Mouse (Mus musculus) CH12.LX (cell line): ENCODE results near the gene Gapdh. TPM values are rescaled to one million over a fixed set of nuclear protein-coding genes. Genes with fewer than 3 reads are reported as not detected.

Experiments
- DNase-seq: peaks from one replicate; pipeline ENCODE4 v3.0.0-alpha.2; 2013; ENCODE audit errors: extremely low read depth
- H3K27ac ChIP-seq: 2 replicates; pipeline ENCODE4 v1.5.1; 2012; ENCODE audit warnings: low read depth, mild to moderate bottlenecking, control low read depth, moderate library complexity; ENCODE audit not compliant: insufficient read depth
- H3K27me3 ChIP-seq: replicated peaks from 2 replicates; pipeline ENCODE3; 2012; ENCODE audit warnings: inconsistent platforms
- H3K36me3 ChIP-seq, 2 experiments: replicated peaks in 1 of 2; 2 replicates each; pipeline versions ENCODE3 to v1.6.1; 2012; ENCODE audit warnings: inconsistent platforms in 1 of 2, low read length in 1 of 2, mild to moderate bottlenecking in 1 of 2, mixed read lengths in 1 of 2, moderate library complexity in 1 of 2; ENCODE audit not compliant: control insufficient read depth in 1 of 2, insufficient read depth in 1 of 2
- H3K4me1 ChIP-seq, 2 experiments: 2 replicates each; pipeline ENCODE4 v1.6.1; 2012; ENCODE audit warnings: inconsistent platforms in 1 of 2, moderate library complexity in 1 of 2; ENCODE audit not compliant: insufficient read depth in 2 of 2, control insufficient read depth in 1 of 2
- H3K4me2 ChIP-seq: 2 replicates; pipeline ENCODE4 v1.6.1; 2012; ENCODE audit warnings: low read depth, mild to moderate bottlenecking, control low read depth; ENCODE audit not compliant: poor library complexity, insufficient read depth, severe bottlenecking
- H3K4me3 ChIP-seq, 3 experiments: fragments of 150-350 bp in 1 of 3; sonication (generic) in 1 of 3; replicated peaks in 1 of 3; 2 replicates each; pipeline versions ENCODE3 to v1.5.1; 2011 to 2012; ENCODE audit warnings: low read depth in 2 of 3, low read length in 2 of 3, mild to moderate bottlenecking in 2 of 3, moderate library complexity in 2 of 3, control low read depth in 1 of 3, improper control_type of control experiment in 1 of 3, inconsistent platforms in 1 of 3, mixed read lengths in 1 of 3; ENCODE audit not compliant: poor library complexity in 1 of 3
- H3K79me2 ChIP-seq: replicated peaks from 2 replicates; pipeline ENCODE4 v1.6.1; 2012; ENCODE audit warnings: mild to moderate bottlenecking, moderate library complexity; ENCODE audit not compliant: control insufficient read depth, poor library complexity, insufficient read depth, severe bottlenecking; ENCODE audit errors: extremely low read depth
- H3K9ac ChIP-seq: 2 replicates; pipeline ENCODE4 v1.6.1; 2012; ENCODE audit warnings: low read depth, mild to moderate bottlenecking, control low read depth, moderate library complexity; ENCODE audit not compliant: insufficient read depth
- H3K9me3 ChIP-seq: replicated peaks from 2 replicates; pipeline ENCODE3; 2012; ENCODE audit warnings: low read length, inconsistent platforms, mixed read lengths
- CHD1 ChIP-seq: IDR thresholded peaks from 2 replicates; pipeline ENCODE4 v1.6.1; 2012; ENCODE audit warnings: low read depth, low read length, improper control_type of control experiment, inconsistent platforms
- CHD2 ChIP-seq: IDR thresholded peaks from 2 replicates; pipeline ENCODE4 v1.6.1; 2011; ENCODE audit warnings: low read length, improper control_type of control experiment
- E2F4 ChIP-seq: IDR thresholded peaks from 2 replicates; pipeline ENCODE4 v1.6.1; 2011; ENCODE audit warnings: low read depth, low read length, improper control_type of control experiment; ENCODE audit not compliant: insufficient replicate concordance
- ELF1 ChIP-seq: IDR thresholded peaks from 2 replicates; pipeline ENCODE4 v1.6.1; 2014; ENCODE audit warnings: low read depth, mild to moderate bottlenecking, inconsistent platforms, low read length, improper control_type of control experiment
- EP300 ChIP-seq: IDR thresholded peaks from 2 replicates; pipeline ENCODE4 v1.6.1; 2011; ENCODE audit warnings: low read length, improper control_type of control experiment
- ETS1 ChIP-seq: conservative IDR thresholded peaks from 2 replicates; pipeline ENCODE4 v1.6.1; 2012; ENCODE audit warnings: low read depth, mild to moderate bottlenecking, inconsistent platforms, low read length, improper control_type of control experiment, moderate library complexity
- GABPA ChIP-seq: IDR thresholded peaks from 2 replicates; pipeline ENCODE4 v1.6.1; 2012; ENCODE audit warnings: low read depth, low read length, improper control_type of control experiment, inconsistent platforms; ENCODE audit not compliant: insufficient replicate concordance
- IRF4 ChIP-seq: IDR thresholded peaks from 2 replicates; pipeline ENCODE4 v1.6.1; 2014; ENCODE audit warnings: low read depth, mild to moderate bottlenecking, inconsistent platforms, low read length, improper control_type of control experiment
- JUN ChIP-seq: IDR thresholded peaks from 2 replicates; pipeline ENCODE4 v1.6.1; 2011; ENCODE audit warnings: low read depth, mild to moderate bottlenecking, low read length, improper control_type of control experiment, moderate library complexity; ENCODE audit not compliant: insufficient read depth
- JUND ChIP-seq: conservative IDR thresholded peaks from 2 replicates; pipeline ENCODE4 v1.6.1; 2011; ENCODE audit warnings: low read depth, low read length, improper control_type of control experiment
- KAT2A ChIP-seq: IDR thresholded peaks from 2 replicates; pipeline ENCODE4 v1.6.1; 2012; ENCODE audit warnings: low read length, improper control_type of control experiment, inconsistent platforms; ENCODE audit not compliant: insufficient replicate concordance
- MAFK ChIP-seq: IDR thresholded peaks from 2 replicates; pipeline ENCODE4 v1.6.1; 2011; ENCODE audit warnings: low read length, improper control_type of control experiment; ENCODE audit not compliant: insufficient replicate concordance
- MAX ChIP-seq: IDR thresholded peaks from 2 replicates; pipeline ENCODE4 v1.6.1; 2011; ENCODE audit warnings: low read length, improper control_type of control experiment
- MEF2A ChIP-seq: IDR thresholded peaks from 2 replicates; pipeline ENCODE4 v1.6.1; 2014; ENCODE audit warnings: low read depth, mild to moderate bottlenecking, inconsistent platforms, low read length, improper control_type of control experiment, borderline replicate concordance
- MXI1 ChIP-seq: IDR thresholded peaks from 2 replicates; pipeline ENCODE4 v1.6.1; 2011; ENCODE audit warnings: mild to moderate bottlenecking, low read depth, low read length, improper control_type of control experiment
- MYC ChIP-seq: IDR thresholded peaks from 2 replicates; pipeline ENCODE4 v1.6.1; 2011; ENCODE audit warnings: low read depth, mild to moderate bottlenecking, improper control_type of control experiment, low read length
- NRF1 ChIP-seq: IDR thresholded peaks from 2 replicates; pipeline ENCODE4 v1.6.1; 2014; ENCODE audit warnings: low read depth, mild to moderate bottlenecking, inconsistent platforms, low read length, improper control_type of control experiment, moderate library complexity
- PAX5 ChIP-seq: IDR thresholded peaks from 2 replicates; pipeline ENCODE4 v1.6.1; 2012; ENCODE audit warnings: low read length, inconsistent platforms, mixed read lengths
- RAD21 ChIP-seq: IDR thresholded peaks from 2 replicates; pipeline ENCODE4 v1.6.1; 2011; ENCODE audit warnings: low read depth, mild to moderate bottlenecking, low read length, improper control_type of control experiment, moderate library complexity
- SIN3A ChIP-seq: IDR thresholded peaks from 2 replicates; pipeline ENCODE4 v1.6.1; 2012; ENCODE audit warnings: low read length, improper control_type of control experiment, inconsistent platforms
- SMC3 ChIP-seq: IDR thresholded peaks from 2 replicates; pipeline ENCODE4 v1.6.1; 2011; ENCODE audit warnings: low read depth, low read length, improper control_type of control experiment
- TBP ChIP-seq: conservative IDR thresholded peaks from 2 replicates; pipeline ENCODE4 v1.6.1; 2011; ENCODE audit warnings: low read depth, low read length, improper control_type of control experiment
- UBTF ChIP-seq: IDR thresholded peaks from 2 replicates; pipeline ENCODE4 v1.6.1; 2012; ENCODE audit warnings: low read depth, mild to moderate bottlenecking, inconsistent platforms, low read length, improper control_type of control experiment, moderate library complexity
- USF1 ChIP-seq: IDR thresholded peaks from 2 replicates; pipeline ENCODE4 v1.6.1; 2014; ENCODE audit warnings: low read depth, mild to moderate bottlenecking, inconsistent platforms, low read length, improper control_type of control experiment
- ZC3H11A ChIP-seq: IDR thresholded peaks from 2 replicates; pipeline ENCODE4 v1.6.1; 2012; ENCODE audit warnings: low read depth, mild to moderate bottlenecking, inconsistent platforms, low read length, improper control_type of control experiment
- ZKSCAN1 ChIP-seq: IDR thresholded peaks from 2 replicates; pipeline ENCODE4 v1.6.1; 2012; ENCODE audit warnings: low read depth, inconsistent platforms, low read length, improper control_type of control experiment, borderline replicate concordance
- ZMIZ1 ChIP-seq: IDR thresholded peaks from 2 replicates; pipeline ENCODE4 v1.6.1; 2012; ENCODE audit warnings: low read depth, mild to moderate bottlenecking, inconsistent platforms, low read length, improper control_type of control experiment
- ZNF384 ChIP-seq: IDR thresholded peaks from 2 replicates; pipeline ENCODE4 v1.6.1; 2012; ENCODE audit warnings: low read depth, low read length, improper control_type of control experiment, inconsistent platforms
- dilution Hi-C: fragments of 300-500 bp; cut with MboI; formaldehyde crosslinking; loops from 2 replicates; pipeline ENCODE4 v1.14.3; 2020; ENCODE audit warnings: low sequenced_read_pairs; ENCODE audit not compliant: extremely low pct_unique_long_range_greater_than_20kb, extremely low pct_ligation_motif_present
- in situ Hi-C: fragments of 300-500 bp; cut with MboI; formaldehyde crosslinking; loops from 3 replicates; pipeline ENCODE4 v1.14.3; 2019; ENCODE audit warnings: low sequenced_read_pairs, low pct_ligation_motif_present, low pct_unique_long_range_greater_than_20kb, mixed read lengths
- polyA plus RNA-seq: library from polyadenylated mRNA; unstranded; fragments of >175 nt; gene quantifications from 2 replicates; pipeline ENCODE4 v1.2.1, GENCODE M21; 2012; ENCODE audit warnings: low read depth; ENCODE audit not compliant: insufficient read length
- total RNA-seq, 2 experiments: library from RNA; depleted of rRNA; stranded (reverse); fragments of 300-350 nt in 1 of 2; fragments of >200 nt in 1 of 2; gene quantifications; 2 replicates each; pipeline ENCODE4 v1.2.3; 2012 to 2014

The Gapdh gene
- total and polyA plus RNA-seq, 3 experiments, result 2,268 to 2,925 (median 2,654) TPM

DNA sequence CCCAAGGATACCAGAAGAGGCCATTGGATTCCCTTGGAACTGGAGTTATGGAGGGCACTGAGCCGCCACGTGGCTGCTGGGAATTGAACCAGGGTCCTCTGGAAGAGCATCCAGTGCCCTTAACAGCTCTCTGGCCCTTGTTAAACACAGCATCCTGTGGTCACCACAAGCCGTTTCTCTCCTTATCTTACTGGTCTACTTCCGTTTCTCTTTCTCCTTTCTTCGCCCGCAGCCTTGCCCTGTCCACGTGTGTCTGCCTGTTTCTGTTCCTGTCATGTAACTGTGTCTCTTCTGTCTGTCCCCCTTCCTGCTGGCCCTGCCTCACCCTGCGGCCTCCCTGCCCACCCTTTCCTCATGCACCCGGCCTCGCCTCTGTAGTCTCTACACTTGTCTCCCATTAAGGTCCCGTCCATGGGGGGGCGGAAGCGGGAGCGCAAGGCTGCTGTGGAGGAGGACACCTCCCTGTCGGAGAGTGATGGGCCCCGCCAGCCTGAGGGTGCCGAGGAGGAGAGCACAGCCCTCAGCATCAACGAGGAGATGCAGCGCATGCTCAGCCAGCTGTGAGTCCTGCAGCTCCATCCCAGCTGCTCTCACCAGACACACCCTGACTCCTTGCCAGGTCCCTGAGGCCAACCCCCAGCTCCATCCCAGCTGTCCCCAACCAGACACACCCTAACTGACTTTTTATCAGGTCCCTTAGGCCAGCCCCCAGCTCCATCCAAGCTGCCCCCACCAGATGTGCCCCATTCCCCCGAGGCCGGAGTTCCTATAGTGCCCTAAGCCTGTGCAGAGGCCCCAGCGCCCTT lies 13.9 kb downstream of the Gapdh start:
- H3K9ac ChIP-seq, result no peak overlapping the region
- no peaks in the 10 kb centered on the region for H3K9me3 ChIP-seq
- no peak overlapping the region for H3K4me2 ChIP-seq
- in situ Hi-C loops, result no loop called here
- H3K4me1 ChIP-seq, result peaks cover 1 to 14% of the 10 kb centered on the region in 2 experiments; a peak in 3 of 4 replicates
- peaks cover 2% of the 10 kb centered on the region for H3K79me2 ChIP-seq
- no peak overlapping the region for H3K4me3 ChIP-seq
- no peak for TF ChIP-seq JUN
- TF ChIP-seq UBTF, result no peak
- no peak for TF ChIP-seq ETS1
- TF ChIP-seq PAX5, result no peak
- no peak for TF ChIP-seq E2F4
- TF ChIP-seq MAFK, result no peak
- no peak for TF ChIP-seq SMC3
- no peak for TF ChIP-seq MXI1
- no peak for TF ChIP-seq NRF1
- no peak for TF ChIP-seq KAT2A
- no peak for TF ChIP-seq EP300
- no peak for TF ChIP-seq ELF1
- DNase-seq, result no peak
- H3K27ac ChIP-seq, result no peak overlapping the region
- no peaks in the 10 kb centered on the region for H3K27me3 ChIP-seq
- H3K36me3 ChIP-seq, result peaks cover 60 to 89% of the 10 kb centered on the region in 2 experiments
- dilution Hi-C loops, result no loop called here

- Histone ChIP-seq H3K4me2 (no peak overlapping the region), H3K36me3 (peaks cover 40 to 71% of the 10 kb centered on the region in 2 experiments), H3K9ac (no peak overlapping the region)
- TF ChIP-seq GABPA (no peak), ZNF384 (no peak), JUND (no peak), ZKSCAN1 (no peak), CHD2 (no peak), MEF2A (no peak), TBP (no peak), MAX (no peak), MYC (no peak), KAT2A (no peak), USF1 (no peak), ZMIZ1 (no peak), SIN3A (no peak), UBTF (no peak), IRF4 (no peak), ZC3H11A (no peak), CHD1 (no peak), RAD21 (no peak)
- TF ChIP-seq, all 38 proteins: peak for 0
- no peak overlapping the region for H3K27ac ChIP-seq
- H3K9me3 ChIP-seq, result no peaks in the 10 kb centered on the region
- in situ Hi-C loops, result no loop called here
- DNase-seq, result no peak
- H3K79me2 ChIP-seq, result peaks cover 18% of the 10 kb centered on the region
- no peaks in the 10 kb centered on the region for H3K27me3 ChIP-seq
- peaks cover 9 to 32% of the 10 kb centered on the region in 2 experiments for H3K4me1 ChIP-seq
- dilution Hi-C loops, result no loop called here
- no peak overlapping the region for H3K4me3 ChIP-seq
Observed at GRCm38 (mm10) chr6:125149569-125149950, 16.7 kb downstream of the Gapdh start.
